In the genomic region with DNA sequence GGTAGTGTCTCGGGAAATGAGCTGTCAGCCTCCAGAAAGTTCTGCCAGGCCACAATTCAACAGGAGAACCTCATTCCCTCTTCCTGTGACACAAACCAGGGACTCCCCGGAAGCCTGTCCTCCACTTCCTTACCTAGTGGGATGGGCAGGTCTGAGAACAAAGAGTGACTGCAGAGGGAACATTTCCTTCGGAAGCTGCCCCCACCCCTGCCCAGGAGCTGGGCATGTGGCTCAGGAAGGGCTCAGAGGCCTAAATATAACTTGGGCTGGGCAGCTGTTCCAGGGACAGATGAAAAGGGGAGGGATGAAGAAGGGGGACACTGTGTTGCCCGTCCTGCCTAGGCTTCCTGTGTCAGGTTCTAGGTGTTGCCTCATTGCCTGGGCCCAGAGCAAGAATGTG, we compare ENCODE assay signal across 9 mouse cellular contexts. TPM values are rescaled to one million over a fixed set of nuclear protein-coding genes. Genes with fewer than 3 reads are reported as not detected.
DNase-seq lines count a peak whose midpoint lies in the region; ATAC-seq and TF ChIP-seq lines count a peak whose summit lies in the region.
"Had no signal": no experiment of that assay in that cellular context is flagged by ENCODE, and none has a peak within 500 bp of the region (broad histone marks: within the 10 kb centered on the region; RNA-seq: fewer than 3 reads in every experiment).

No protein-coding gene starts in this region.

- DNase-seq in adrenal gland, adult (ENCODE audit: inconsistent age in 2 of 2, low spot score in 1 of 2), result peak; percentile 67 to 86
- DNase-seq in adrenal gland, adult 8-10 months, result no peak
- peak; percentile 84 for DNase-seq in gastrocnemius, postnatal 25 days
- DNase-seq in kidney, adult 18-20 months, result peak; percentile 33
- peak; percentile 66 for DNase-seq in lung, postnatal 0 days (ENCODE audit: low spot score)
- no peak for DNase-seq in embryo, embryonic 11 days
- DNase-seq in frontal cortex, postnatal 10 days (ENCODE audit: low spot score in 2 of 2), result no peak

- no peak overlapping the region for H3K4me3 ChIP-seq in lung, postnatal 0 days (ENCODE audit: low read depth, low read length)
- H3K4me3 ChIP-seq: neural tube, embryonic 12.5 days had no signal

- H3K36me3 ChIP-seq in lung, postnatal 0 days (ENCODE audit: insufficient read depth, low read length), result no peaks in the 10 kb centered on the region
- H3K36me3 ChIP-seq: neural tube, embryonic 12.5 days had no signal

- no peak for TF ChIP-seq CTCF in lung, postnatal 0 days (IDR thresholded peaks at IDR 0.05)

- no peak overlapping the region for H3K9ac ChIP-seq in lung, postnatal 0 days (replicated peaks; ENCODE audit: low read depth)
- H3K9ac ChIP-seq: neural tube, embryonic 12.5 days had no signal

- peak; percentile 99 for TF ChIP-seq EP300 in lung, postnatal 0 days (IDR thresholded peaks at IDR 0.05)

- no peaks in the 10 kb centered on the region for H3K27me3 ChIP-seq in lung, postnatal 0 days (replicated peaks; ENCODE audit: insufficient read depth, low read length)
- H3K27me3 ChIP-seq: neural tube, embryonic 12.5 days had no signal

- no peak overlapping the region for H3K4me2 ChIP-seq in lung, postnatal 0 days (replicated peaks; ENCODE audit: low read depth, low read length)
- H3K4me2 ChIP-seq: neural tube, embryonic 12.5 days had no signal

- H3K27ac ChIP-seq in lung, postnatal 0 days (ENCODE audit: low read length), result peak overlapping the region; percentile 87
- H3K27ac ChIP-seq: neural tube, embryonic 12.5 days had no signal

- H3K4me1 ChIP-seq in lung, postnatal 0 days (ENCODE audit: insufficient read depth, low read depth, low read length), result no peaks in the 10 kb centered on the region
- H3K4me1 ChIP-seq: neural tube, embryonic 12.5 days had no signal

- 36% methylated on average over 4 of the region's 4 CpGs for WGBS in lung, postnatal 0 days

- ATAC-seq in lung, postnatal 0 days, result peak; percentile 85
- no peak for ATAC-seq in frontal cortex, adult (ENCODE audit: low TSS enrichment)

- no peaks in the 10 kb centered on the region for H3K9me3 ChIP-seq in lung, postnatal 0 days (ENCODE audit: low read length)
- H3K9me3 ChIP-seq: neural tube, embryonic 12.5 days had no signal

RNA-seq across cellular contexts. Expression of a gene that starts 2.5 kb away (rescaled TPM):
- 1 to 10 TPM; 2.6 to 4.7 (median 3.3) TPM for total RNA-seq in adrenal gland, adult 8-10 months (2022)
- total RNA-seq in gastrocnemius, postnatal 25 days (2021), result 10 to 100 TPM; 11.6 to 13.0 TPM
- 73.2 and 75.2 TPM in 2 replicates for polyA plus RNA-seq in lung, postnatal 0 days (2015; fragmentation: Nextera tagmentation; extraction: Ambion mirVana)

RNA-seq across cellular contexts. Expression of a gene that starts 14.9 kb away (rescaled TPM):
- total RNA-seq in adrenal gland, adult 8-10 months (2022), result 10 to 100 TPM; 20.2 to 37.1 (median 23.9) TPM
- total RNA-seq in gastrocnemius, postnatal 25 days (2021), result 1 to 10 TPM; 6.8 to 7.5 TPM
- polyA plus RNA-seq in lung, postnatal 0 days (2015; fragmentation: Nextera tagmentation; extraction: Ambion mirVana), result 79.4 and 79.6 TPM in 2 replicates

RNA-seq across cellular contexts. Expression of a gene that starts 21.4 kb away (rescaled TPM):
- 1 to 10 TPM in 1 of 4 experiments, under 1 TPM in 3; 0.23 to 1.1 (median 0.61) TPM for total RNA-seq in adrenal gland, adult 8-10 months (2022)
- total RNA-seq in gastrocnemius, postnatal 25 days (2021), result under 1 TPM; 0.13 to 0.18 TPM
- polyA plus RNA-seq in lung, postnatal 0 days (2015; fragmentation: Nextera tagmentation; extraction: Ambion mirVana), result 0.27 and 0.31 TPM in 2 replicates

RNA-seq across cellular contexts. Expression of a gene that starts 28.1 kb away (rescaled TPM):
- 10 to 100 TPM; 12.6 to 19.4 (median 14.8) TPM for total RNA-seq in adrenal gland, adult 8-10 months (2022)
- 1 to 10 TPM; 3.8 to 7.3 TPM for total RNA-seq in gastrocnemius, postnatal 25 days (2021)
- polyA plus RNA-seq in lung, postnatal 0 days (2015; fragmentation: Nextera tagmentation; extraction: Ambion mirVana), result 33.0 TPM in 2 replicates

RNA-seq across cellular contexts. Expression of a gene that starts 51.4 kb away (rescaled TPM):
- total RNA-seq in adrenal gland, adult 8-10 months (2022), result 100 to 1,000 TPM; 135 to 205 (median 166) TPM
- 10 to 100 TPM; 14.9 to 15.0 TPM for total RNA-seq in gastrocnemius, postnatal 25 days (2021)
- polyA plus RNA-seq in lung, postnatal 0 days (2015; fragmentation: Nextera tagmentation; extraction: Ambion mirVana), result 92.4 and 94.5 TPM in 2 replicates

Comparison
In these comparisons a context has a peak if more than half of its experiments do, and no peak if none do; other contexts are left out.
1. DNase-seq: peak in adrenal gland, adult (2 of 2), gastrocnemius, postnatal 25 days (single experiment), kidney, adult 18-20 months (single experiment) and lung, postnatal 0 days (single experiment); none in adrenal gland, adult 8-10 months (single experiment), embryo, embryonic 11 days (single experiment) and frontal cortex, postnatal 10 days (0 of 2).